Mouse (Mus musculus) gastrocnemius, adult 2 months (tissue): Measurements from ENCODE around the gene Map2. TPM values are rescaled to one million over a fixed set of nuclear protein-coding genes. Genes with fewer than 3 reads are reported as not detected.
A peak's percentile ranks its signal among the peaks of the same experiment; 100 is the strongest.

ENCODE experiments used
- DNase-seq: peaks from one replicate; pipeline ENCODE4 v3.0.0; 2022
- H3K27ac ChIP-seq: fragments of 200-600 bp; 2 replicates; pipeline ENCODE4 v1.8.1; 2022; ENCODE audit warnings: mild to moderate bottlenecking
- H3K4me3 ChIP-seq: fragments of 200-600 bp; 2 replicates; pipeline ENCODE4 v1.8.1; 2022; ENCODE audit warnings: mild to moderate bottlenecking, moderate library complexity
- CTCF ChIP-seq: fragments of 200-600 bp; IDR thresholded peaks from 2 replicates; pipeline ENCODE4 v1.8.1; 2022; ENCODE audit warnings: antibody characterized with exemption, mild to moderate bottlenecking, moderate library complexity
- intact Hi-C: fragments of 180-260 bp; cut with DNase I; formaldehyde crosslinking; loops from one replicate; pipeline ENCODE4 v1.15.1; 2025
- total RNA-seq, 2 experiments: library from RNA; stranded (reverse); gene quantifications; 2 replicates each; pipeline ENCODE4 v1.2.3; 2021

Map2 gene
- total RNA-seq, 2 experiments from 2014 or later: 2.2 to 4.4 TPM

- Histone ChIP-seq H3K4me3 (peak within 1 kb of the TSS; percentile 61), H3K27ac (no peak within 1 kb of the TSS)
- DNase-seq: peak; percentile 58
- intact Hi-C loops: no loop called here
- TF ChIP-seq CTCF: no peak
These were observed 293.0 kb downstream of the Map2 start, which contains the start of gene Unc80 for GRCm38 (mm10) chr1:66467821-66468703. Unc80 (plus strand) TSS chr1:66468367.

DNA sequence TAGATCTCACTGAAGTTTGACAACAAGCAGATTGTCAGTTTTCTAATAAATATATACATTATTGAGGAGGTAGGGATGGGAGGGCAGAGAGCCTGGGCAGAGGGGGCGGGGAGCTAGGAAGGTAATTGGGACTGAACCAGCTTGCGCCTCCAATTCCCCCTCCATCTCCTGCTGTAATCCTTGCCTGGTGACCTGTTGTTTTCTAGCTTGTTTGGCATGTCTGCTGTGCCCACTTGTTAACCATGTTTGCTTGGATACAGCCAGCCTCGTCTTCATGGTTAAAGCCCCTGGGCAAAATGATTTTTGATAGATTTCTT lies 293.6 kb downstream of the Map2 start:
- no peak for DNase-seq
- no peak overlapping the region for H3K27ac ChIP-seq
- TF ChIP-seq CTCF: no peak
- no peak overlapping the region for H3K4me3 ChIP-seq
- intact Hi-C loops: no loop called here

GRCm38 (mm10) chr1:66482751-66483150 lies 307.7 kb downstream of the Map2 start:
- no peak overlapping the region for H3K4me3 ChIP-seq
- intact Hi-C loops: no loop called here

More at GRCm38 (mm10) chr1:66482751-66483150, 307.7 kb downstream of the Map2 start:
- H3K27ac ChIP-seq: no peak overlapping the region
- DNase-seq: no peak
- no peak for TF ChIP-seq CTCF

Other genes with a start within 250 kb of the Map2 start
- gene Crygf, start 248.8 kb upstream of the Map2 start, total RNA-seq: not detected